Comparison of ENCODE assay signal across 8 mouse cellular contexts in the genomic region with DNA sequence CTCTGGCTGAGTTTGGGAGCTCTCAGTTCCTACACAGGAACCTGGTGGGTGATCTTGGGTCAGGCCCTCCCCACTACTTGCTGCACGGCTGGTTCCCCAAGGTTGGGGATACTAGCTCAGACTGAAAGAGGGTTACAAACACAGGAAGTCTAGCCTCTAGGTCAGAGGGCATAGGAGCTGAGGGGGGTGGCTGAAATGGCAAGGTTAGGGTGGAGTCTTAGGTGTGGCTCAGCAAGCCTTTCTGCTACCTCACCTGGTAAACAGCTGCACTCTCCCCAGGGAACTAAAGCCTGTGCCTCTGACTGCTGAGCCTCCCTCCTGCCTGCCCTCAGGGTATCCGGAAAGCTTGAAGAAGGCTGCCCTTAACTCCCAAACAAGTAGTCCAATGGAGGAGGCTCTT. TPM values are rescaled to one million over a fixed set of nuclear protein-coding genes. Genes with fewer than 3 reads are reported as not detected.
DNase-seq lines count a peak whose midpoint lies in the region; ATAC-seq lines count a peak whose summit lies in the region.

No protein-coding gene starts in this region.

- WGBS in intestine, embryonic 15.5 days: 52% methylated on average over 2 of the region's 2 CpGs

- DNase-seq in heart, adult 11 months: peak; percentile 96
- no peak for DNase-seq in heart, postnatal 4 days
- peak; percentile 41 for DNase-seq in lung, postnatal 10 days
- peak; percentile 72 for DNase-seq in splenic B cell, adult 2 months (ENCODE audit: low read depth, low spot score)
- no peak for DNase-seq in layer of hippocampus, postnatal 25 days (ENCODE audit: extremely low spot score in 1 of 2, low spot score in 1 of 2)
- DNase-seq in retina, embryonic 14.5 days (ENCODE audit: low spot score): no peak

- H3K4me3 ChIP-seq in erythroblast, embryonic 14.5 days (replicated peaks): peak overlapping the region; percentile 51
- peak overlapping the region; percentile 77 for H3K4me3 ChIP-seq in intestine, embryonic 15.5 days (replicated peaks)

- H3K36me3 ChIP-seq in erythroblast, embryonic 14.5 days (ENCODE audit: control insufficient read depth): peaks cover 14% of the 10 kb centered on the region
- H3K36me3 ChIP-seq in intestine, embryonic 15.5 days: no peaks in the 10 kb centered on the region
- H3K36me3 ChIP-seq in splenic B cell, adult 2 months (ENCODE audit: control insufficient read depth, insufficient read depth, low read length, poor library complexity, severe bottlenecking): no peaks in the 10 kb centered on the region

- peaks cover 33% of the 10 kb centered on the region for H3K4me1 ChIP-seq in erythroblast, embryonic 14.5 days (ENCODE audit: control insufficient read depth)
- peaks cover 8% of the 10 kb centered on the region for H3K4me1 ChIP-seq in intestine, embryonic 15.5 days (replicated peaks)

- H3K27ac ChIP-seq in intestine, embryonic 15.5 days: peak overlapping the region; percentile 58

- H3K4me2 ChIP-seq in intestine, embryonic 15.5 days (replicated peaks): peak overlapping the region; percentile 90

- ATAC-seq in intestine, embryonic 15.5 days: peak; percentile 1; the same call in 1 of the 2 replicates

- H3K9ac ChIP-seq in intestine, embryonic 15.5 days: no peak overlapping the region

- no peaks in the 10 kb centered on the region for H3K9me3 ChIP-seq in erythroblast, embryonic 14.5 days (ENCODE audit: control insufficient read depth, low read length)
- H3K9me3 ChIP-seq in intestine, embryonic 15.5 days: no peaks in the 10 kb centered on the region

- H3K27me3 ChIP-seq in erythroblast, embryonic 14.5 days (ENCODE audit: control insufficient read depth): peaks cover 24% of the 10 kb centered on the region
- no peaks in the 10 kb centered on the region for H3K27me3 ChIP-seq in intestine, embryonic 15.5 days (replicated peaks)
- H3K27me3 ChIP-seq in splenic B cell, adult 2 months (ENCODE audit: control insufficient read depth, insufficient read depth, low read length, poor library complexity, severe bottlenecking): no peaks in the 10 kb centered on the region

RNA-seq across cellular contexts. Expression of gene Ppdpf, which starts 1.6 kb away (rescaled TPM):
- total RNA-seq in heart, postnatal 4 days (2021): 10 to 100 TPM; 65.9 to 66.8 TPM
- 31.8 and 38.4 TPM in 2 replicates for polyA plus RNA-seq in erythroblast, embryonic 14.5 days (2012)
- polyA plus RNA-seq in intestine, embryonic 15.5 days (2015; fragmentation: Nextera tagmentation; extraction: Ambion mirVana): 264 and 275 TPM in 2 replicates
- total RNA-seq in layer of hippocampus, postnatal 25 days (2021): 100 to 1,000 TPM; 110 to 113 TPM

RNA-seq across cellular contexts. Expression of gene Ptk6, which starts 13.9 kb away (rescaled TPM):
- not detected for total RNA-seq in heart, postnatal 4 days (2021)
- not detected in 2 replicates for polyA plus RNA-seq in erythroblast, embryonic 14.5 days (2012)
- polyA plus RNA-seq in intestine, embryonic 15.5 days (2015; fragmentation: Nextera tagmentation; extraction: Ambion mirVana): 0.14 and 0.21 TPM in 2 replicates
- not detected for total RNA-seq in layer of hippocampus, postnatal 25 days (2021)

RNA-seq across cellular contexts. Expression of gene Srms, which starts 24.3 kb away (rescaled TPM):
- under 1 TPM in 1 of 2 experiments, not detected in 1; 0.09 TPM for total RNA-seq in heart, postnatal 4 days (2021)
- polyA plus RNA-seq in erythroblast, embryonic 14.5 days (2012): 0.03 TPM in 1 of 2 replicates, not detected in the other
- polyA plus RNA-seq in intestine, embryonic 15.5 days (2015; fragmentation: Nextera tagmentation; extraction: Ambion mirVana): 0.05 TPM in 1 of 2 replicates, not detected in the other
- under 1 TPM; 0.22 to 0.42 TPM for total RNA-seq in layer of hippocampus, postnatal 25 days (2021)

RNA-seq across cellular contexts. Expression of gene Fndc11, which starts 31.1 kb away (rescaled TPM):
- total RNA-seq in heart, postnatal 4 days (2021): not detected
- polyA plus RNA-seq in erythroblast, embryonic 14.5 days (2012): 0.12 and 0.14 TPM in 2 replicates
- not detected in 2 replicates for polyA plus RNA-seq in intestine, embryonic 15.5 days (2015; fragmentation: Nextera tagmentation; extraction: Ambion mirVana)
- total RNA-seq in layer of hippocampus, postnatal 25 days (2021): not detected

RNA-seq across cellular contexts. Expression of gene Eef1a2, which starts 31.9 kb away (rescaled TPM):
- 100 to 1,000 TPM; 460 to 501 TPM for total RNA-seq in heart, postnatal 4 days (2021)
- polyA plus RNA-seq in erythroblast, embryonic 14.5 days (2012): not detected in 2 replicates
- 0.10 and 0.26 TPM in 2 replicates for polyA plus RNA-seq in intestine, embryonic 15.5 days (2015; fragmentation: Nextera tagmentation; extraction: Ambion mirVana)
- total RNA-seq in layer of hippocampus, postnatal 25 days (2021): 1,000 to 10,000 TPM; 1,080 to 1,201 TPM

Comparison
In these comparisons a context has a peak if more than half of its experiments do, and no peak if none do; other contexts are left out.
1. DNase-seq: peak in heart, adult 11 months (single experiment), lung, postnatal 10 days (single experiment) and splenic B cell, adult 2 months (single experiment); none in heart, postnatal 4 days (single experiment), layer of hippocampus, postnatal 25 days (0 of 2) and retina, embryonic 14.5 days (single experiment).